Comparison of ENCODE assay signal across 9 mouse cellular contexts in genomic region chr11:103054798-103055197, GRCm38 (mm10). TPM values are rescaled to one million over a fixed set of nuclear protein-coding genes. Genes with fewer than 3 reads are reported as not detected.
DNase-seq lines count a peak whose midpoint lies in the region; ATAC-seq and TF ChIP-seq lines count a peak whose summit lies in the region.
"Had no signal": no experiment of that assay in that cellular context is flagged by ENCODE, and none has a peak within 500 bp of the region (broad histone marks: within the 10 kb centered on the region; RNA-seq: fewer than 3 reads in every experiment).

No protein-coding gene starts in this region.

- ATAC-seq in kidney, embryonic 15.5 days (replicated peaks; ENCODE audit: low FRiP score), result no peak
- ATAC-seq in monocyte, adult 5-6 weeks (replicated peaks; ENCODE audit: insufficient number of reproducible peaks, low FRiP score, low TSS enrichment, poor library complexity, severe bottlenecking), result peak; percentile 47; the same call in 1 of the 2 replicates

- no peak overlapping the region for H3K4me3 ChIP-seq in kidney, embryonic 15.5 days (replicated peaks)
- no peak overlapping the region for H3K4me3 ChIP-seq in thymus, adult 2 months (ENCODE audit: control insufficient read depth, insufficient read depth, low read length)
- H3K4me3 ChIP-seq: heart, embryonic 13.5 days had no signal

- no peaks in the 10 kb centered on the region for H3K27me3 ChIP-seq in kidney, embryonic 15.5 days
- no peaks in the 10 kb centered on the region for H3K27me3 ChIP-seq in thymus, adult 2 months (ENCODE audit: control insufficient read depth, insufficient read depth, low read length)
- H3K27me3 ChIP-seq: heart, embryonic 13.5 days had no signal

- 45% methylated on average over 6 of the region's 6 CpGs for WGBS in kidney, embryonic 15.5 days
- WGBS in thymus, adult 2 months, result 54% methylated on average over 6 of the region's 6 CpGs

- peak; percentile 57 for DNase-seq in kidney, adult 11 months
- DNase-seq in T-cell, adult 2 months (ENCODE audit: low spot score), result peak; percentile 60
- DNase-seq in embryo, embryonic 10 days (ENCODE audit: low spot score), result peak; percentile 87
- peak; percentile 78 to 79 for DNase-seq in heart, postnatal 36 days
- DNase-seq in left cerebral cortex, postnatal 10 days (ENCODE audit: extremely low spot score in 1 of 2, low spot score in 2 of 2), result peak; percentile 74 to 81
- peak; percentile 74 for DNase-seq in thymus, adult 2 months

- intact Hi-C loops in heart, postnatal 36 days (cut with DNase I), result loop anchor here (2.0 to 5.0 kb wide), 2 partner anchors 58 to 103 kb away; no protein-coding TSS in a partner anchor
- intact Hi-C loops in left cerebral cortex, postnatal 10 days (cut with DNase I), result loop anchor here (5.0 to 10.0 kb wide), 2 partner anchors 152 to 280 kb away; partner anchors contain the start of gene Gfap

- H3K4me2 ChIP-seq in kidney, embryonic 15.5 days, result no peak overlapping the region
- H3K4me2 ChIP-seq: heart, embryonic 13.5 days had no signal

- H3K27ac ChIP-seq in kidney, embryonic 15.5 days, result no peak overlapping the region
- no peak overlapping the region for H3K27ac ChIP-seq in thymus, adult 2 months (ENCODE audit: control insufficient read depth, insufficient read depth, low read length)
- H3K27ac ChIP-seq: heart, embryonic 13.5 days had no signal

- peaks cover 93% of the 10 kb centered on the region for H3K36me3 ChIP-seq in kidney, embryonic 15.5 days
- H3K36me3 ChIP-seq in thymus, adult 2 months (ENCODE audit: control insufficient read depth, insufficient read depth, low read length), result peaks cover 47% of the 10 kb centered on the region

- no peak for TF ChIP-seq POLR2A in thymus, adult 2 months (IDR thresholded peaks at IDR 0.05; ENCODE audit: control insufficient read depth, extremely low read depth, insufficient read depth, low read length, poor library complexity)

- H3K9me3 ChIP-seq in kidney, embryonic 15.5 days (replicated peaks), result no peaks in the 10 kb centered on the region
- H3K9me3 ChIP-seq: heart, embryonic 13.5 days had no signal

- 0 out of 2 replicates have a peak, but pooled peaks have one; percentile 41 for TF ChIP-seq CTCF in thymus, adult 2 months (IDR thresholded peaks at IDR 0.05; ENCODE audit: borderline replicate concordance, control insufficient read depth, extremely low read depth, insufficient read depth, low read length, poor library complexity)

- H3K9ac ChIP-seq in kidney, embryonic 15.5 days, result no peak overlapping the region
- H3K9ac ChIP-seq: heart, embryonic 13.5 days had no signal

- no peaks in the 10 kb centered on the region for H3K4me1 ChIP-seq in kidney, embryonic 15.5 days
- no peaks in the 10 kb centered on the region for H3K4me1 ChIP-seq in thymus, adult 2 months (replicated peaks; ENCODE audit: control insufficient read depth, insufficient read depth, low read length)

RNA-seq across cellular contexts. Expression of gene Dcakd, which starts 26.7 kb away (rescaled TPM):
- polyA plus RNA-seq in kidney, embryonic 15.5 days (2015; fragmentation: Nextera tagmentation; extraction: Ambion mirVana), result 165 and 187 TPM in 2 replicates
- 10 to 100 TPM; 70.4 to 81.3 TPM for total RNA-seq in heart, postnatal 36 days (2021)
- 10 to 100 TPM; 97.2 to 97.4 TPM for total RNA-seq in left cerebral cortex, postnatal 10 days (2021)
- total RNA-seq in monocyte, adult 5-6 weeks (2017), result 15.5 to 32.4 TPM (median 15.8 TPM) in 3 replicates
- 77.5 and 88.2 TPM in 2 replicates for polyA plus RNA-seq in thymus, adult 2 months (2012; rRNA removed)

RNA-seq across cellular contexts. Expression of gene Nmt1, which starts 26.8 kb away (rescaled TPM):
- polyA plus RNA-seq in kidney, embryonic 15.5 days (2015; fragmentation: Nextera tagmentation; extraction: Ambion mirVana), result 59.2 and 63.2 TPM in 2 replicates
- 10 to 100 TPM; 65.2 to 68.7 TPM for total RNA-seq in heart, postnatal 36 days (2021)
- total RNA-seq in left cerebral cortex, postnatal 10 days (2021), result 10 to 100 TPM; 82.8 to 83.1 TPM
- total RNA-seq in monocyte, adult 5-6 weeks (2017), result 54.9 to 60.7 TPM (median 55.9 TPM) in 3 replicates
- polyA plus RNA-seq in thymus, adult 2 months (2012; rRNA removed), result 52.5 and 60.8 TPM in 2 replicates

RNA-seq across cellular contexts. Expression of gene Plcd3, which starts 46.7 kb away (rescaled TPM):
- polyA plus RNA-seq in kidney, embryonic 15.5 days (2015; fragmentation: Nextera tagmentation; extraction: Ambion mirVana), result 6.2 and 6.4 TPM in 2 replicates
- total RNA-seq in heart, postnatal 36 days (2021), result 10 to 100 TPM; 16.1 to 18.3 TPM
- 10 to 100 TPM; 15.1 to 16.4 TPM for total RNA-seq in left cerebral cortex, postnatal 10 days (2021)
- 0.97 TPM in 1 of 3 replicates, not detected in the others for total RNA-seq in monocyte, adult 5-6 weeks (2017)
- polyA plus RNA-seq in thymus, adult 2 months (2012; rRNA removed), result 3.9 and 5.4 TPM in 2 replicates

RNA-seq across cellular contexts. Expression of gene Acbd4, which starts 46.7 kb away (rescaled TPM):
- 19.4 and 25.3 TPM in 2 replicates for polyA plus RNA-seq in kidney, embryonic 15.5 days (2015; fragmentation: Nextera tagmentation; extraction: Ambion mirVana)
- total RNA-seq in heart, postnatal 36 days (2021), result 10 to 100 TPM; 37.4 to 41.4 TPM
- 10 to 100 TPM; 70.0 to 80.0 TPM for total RNA-seq in left cerebral cortex, postnatal 10 days (2021)
- total RNA-seq in monocyte, adult 5-6 weeks (2017), result 21.8 to 32.6 TPM (median 28.3 TPM) in 3 replicates
- 28.8 and 29.5 TPM in 2 replicates for polyA plus RNA-seq in thymus, adult 2 months (2012; rRNA removed)
